Mouse (Mus musculus) liver, postnatal 0 days (tissue): ENCODE results near the gene Cnga1.

ENCODE experiments used
- CTCF ChIP-seq: sonication (generic); IDR thresholded peaks from 2 replicates; pipeline ENCODE4 v1.5.1; 2016; ENCODE audit warnings: antibody characterized with exemption, low read depth
- EP300 ChIP-seq: IDR thresholded peaks from 2 replicates; pipeline ENCODE4 v1.6.1; 2016; ENCODE audit warnings: antibody characterized with exemption, low read depth, mild to moderate bottlenecking

- peak; percentile 67 for TF ChIP-seq CTCF
- TF ChIP-seq EP300 = no peak
These were observed 43.1 kb downstream of the Cnga1 start for GRCm38 (mm10) chr5:72601006-72601405.
